Mouse (Mus musculus): Measurements from ENCODE around the gene Mrps25. TPM values are rescaled to one million over a fixed set of nuclear protein-coding genes. Genes with fewer than 3 reads are reported as not detected.

The Mrps25 gene
- polyA plus RNA-seq (2014; fragmentation: Nextera tagmentation; extraction: Ambion mirVana): 65.8 and 73.4 TPM in 2 replicates

- Histone ChIP-seq H3K27ac (replicated peaks in 1 of 2; ENCODE audit: control insufficient read depth in 1 of 2, insufficient read depth in 1 of 2, low read depth in 2 of 2, low read length in 2 of 2) (peak within 1 kb of the TSS; percentile 25 to 72; a peak in 3 of 4 replicates), H3K9me3 (ENCODE audit: control insufficient read depth, low read length) (peaks cover 4% of the 10 kb centered on the region), H3K9ac (ENCODE audit: low read length) (peak within 1 kb of the TSS; percentile 92), H3K27me3 (ENCODE audit: control insufficient read depth, insufficient read depth, low read length) (no peaks in the 10 kb centered on the region), H3K4me1 (ENCODE audit: control insufficient read depth in 2 of 2, insufficient read depth in 2 of 2, low read length in 2 of 2) (peaks cover 3 to 7% of the 10 kb centered on the region in 2 experiments), H3K4me3 (ENCODE audit: control insufficient read depth in 1 of 2, insufficient read depth in 1 of 2, low read depth in 1 of 2, low read length in 2 of 2) (peak within 1 kb of the TSS; percentile 73 to 90), H3K4me2 (ENCODE audit: low read length) (peak within 1 kb of the TSS; percentile 86), H3K36me3 (ENCODE audit: control insufficient read depth, insufficient read depth, low read length) (peaks cover 37% of the 10 kb centered on the region)
- peak; percentile 86 for ATAC-seq (ENCODE audit: insufficient number of reproducible peaks, insufficient read depth, low FRiP score, low read depth)
- WGBS: under 1% methylated on average over 42 of the region's 42 CpGs
Observed at GRCm38 (mm10) chr6:92183621-92184131, at the start of gene Mrps25. Gene Mrps25, minus strand, starts transcription at chr6:92184033.

GRCm38 (mm10) chr6:92231762-92232161, 47.9 kb upstream of the Mrps25 start:
- 55% methylated on average over 4 of the region's 4 CpGs for WGBS
- no peaks in the 10 kb centered on the region for H3K4me1 ChIP-seq (ENCODE audit: control insufficient read depth in 2 of 2, insufficient read depth in 2 of 2, low read length in 2 of 2)
- H3K4me3 ChIP-seq (ENCODE audit: control insufficient read depth in 1 of 2, insufficient read depth in 1 of 2, low read depth in 1 of 2, low read length in 2 of 2): no peak overlapping the region
- no peak overlapping the region for H3K27ac ChIP-seq (replicated peaks in 1 of 2; ENCODE audit: control insufficient read depth in 1 of 2, insufficient read depth in 1 of 2, low read depth in 2 of 2, low read length in 2 of 2)
- ATAC-seq (ENCODE audit: insufficient number of reproducible peaks, insufficient read depth, low FRiP score, low read depth): no peak
- no peaks in the 10 kb centered on the region for H3K27me3 ChIP-seq (ENCODE audit: control insufficient read depth, insufficient read depth, low read length)
- H3K36me3 ChIP-seq (ENCODE audit: control insufficient read depth, insufficient read depth, low read length): no peaks in the 10 kb centered on the region
- no peak overlapping the region for H3K4me2 ChIP-seq (ENCODE audit: low read length)
- no peaks in the 10 kb centered on the region for H3K9me3 ChIP-seq (ENCODE audit: control insufficient read depth, low read length)
- H3K9ac ChIP-seq (ENCODE audit: low read length): no peak overlapping the region

- no peaks in the 10 kb centered on the region for H3K4me1 ChIP-seq (ENCODE audit: control insufficient read depth in 2 of 2, insufficient read depth in 2 of 2, low read length in 2 of 2)
- no peak overlapping the region for H3K27ac ChIP-seq (replicated peaks in 1 of 2; ENCODE audit: control insufficient read depth in 1 of 2, insufficient read depth in 1 of 2, low read depth in 2 of 2, low read length in 2 of 2)
- H3K4me2 ChIP-seq (ENCODE audit: low read length): no peak overlapping the region
- H3K4me3 ChIP-seq (ENCODE audit: control insufficient read depth in 1 of 2, insufficient read depth in 1 of 2, low read depth in 1 of 2, low read length in 2 of 2): no peak overlapping the region
- no peaks in the 10 kb centered on the region for H3K36me3 ChIP-seq (ENCODE audit: control insufficient read depth, insufficient read depth, low read length)
- H3K9me3 ChIP-seq (ENCODE audit: control insufficient read depth, low read length): no peaks in the 10 kb centered on the region
- no peak overlapping the region for H3K9ac ChIP-seq (ENCODE audit: low read length)
- H3K27me3 ChIP-seq (ENCODE audit: control insufficient read depth, insufficient read depth, low read length): no peaks in the 10 kb centered on the region
- WGBS: 52% methylated on average over 1 of the region's 1 CpGs
- ATAC-seq (ENCODE audit: insufficient number of reproducible peaks, insufficient read depth, low FRiP score, low read depth): no peak
Observed at GRCm38 (mm10) chr6:92231356-92231755, 47.5 kb upstream of the Mrps25 start.

- Histone ChIP-seq H3K27ac (replicated peaks in 1 of 2; ENCODE audit: control insufficient read depth in 1 of 2, insufficient read depth in 1 of 2, low read depth in 2 of 2, low read length in 2 of 2) (no peak overlapping the region), H3K4me1 (ENCODE audit: control insufficient read depth in 2 of 2, insufficient read depth in 2 of 2, low read length in 2 of 2) (no peaks in the 10 kb centered on the region), H3K9me3 (ENCODE audit: control insufficient read depth, low read length) (no peaks in the 10 kb centered on the region), H3K27me3 (ENCODE audit: control insufficient read depth, insufficient read depth, low read length) (no peaks in the 10 kb centered on the region), H3K36me3 (ENCODE audit: control insufficient read depth, insufficient read depth, low read length) (no peaks in the 10 kb centered on the region), H3K9ac (ENCODE audit: low read length) (no peak overlapping the region), H3K4me3 (ENCODE audit: control insufficient read depth in 1 of 2, insufficient read depth in 1 of 2, low read depth in 1 of 2, low read length in 2 of 2) (no peak overlapping the region), H3K4me2 (ENCODE audit: low read length) (no peak overlapping the region)
- ATAC-seq (ENCODE audit: insufficient number of reproducible peaks, insufficient read depth, low FRiP score, low read depth): no peak
- 81% methylated on average over 2 of the region's 2 CpGs for WGBS
Observed at GRCm38 (mm10) chr6:92229586-92229985, 45.8 kb upstream of the Mrps25 start.

- no peaks in the 10 kb centered on the region for H3K36me3 ChIP-seq (ENCODE audit: control insufficient read depth, insufficient read depth, low read length)
- H3K9me3 ChIP-seq (ENCODE audit: control insufficient read depth, low read length): no peaks in the 10 kb centered on the region
- H3K27ac ChIP-seq (replicated peaks in 1 of 2; ENCODE audit: control insufficient read depth in 1 of 2, insufficient read depth in 1 of 2, low read depth in 2 of 2, low read length in 2 of 2): no peak overlapping the region
- no peak overlapping the region for H3K9ac ChIP-seq (ENCODE audit: low read length)
- ATAC-seq (ENCODE audit: insufficient number of reproducible peaks, insufficient read depth, low FRiP score, low read depth): no peak
- H3K4me1 ChIP-seq (ENCODE audit: control insufficient read depth in 2 of 2, insufficient read depth in 2 of 2, low read length in 2 of 2): no peaks in the 10 kb centered on the region
- H3K4me2 ChIP-seq (ENCODE audit: low read length): no peak overlapping the region
- no peaks in the 10 kb centered on the region for H3K27me3 ChIP-seq (ENCODE audit: control insufficient read depth, insufficient read depth, low read length)
- no peak overlapping the region for H3K4me3 ChIP-seq (ENCODE audit: control insufficient read depth in 1 of 2, insufficient read depth in 1 of 2, low read depth in 1 of 2, low read length in 2 of 2)
Observed at GRCm38 (mm10) chr6:92229103-92229502, 45.3 kb upstream of the Mrps25 start.

GRCm38 (mm10) chr6:92224981-92225380, 41.1 kb upstream of the Mrps25 start:
- no peak overlapping the region for H3K9ac ChIP-seq (ENCODE audit: low read length)
- H3K4me3 ChIP-seq (ENCODE audit: control insufficient read depth in 1 of 2, insufficient read depth in 1 of 2, low read depth in 1 of 2, low read length in 2 of 2): no peak overlapping the region
- ATAC-seq (ENCODE audit: insufficient number of reproducible peaks, insufficient read depth, low FRiP score, low read depth): no peak
- H3K36me3 ChIP-seq (ENCODE audit: control insufficient read depth, insufficient read depth, low read length): no peaks in the 10 kb centered on the region
- H3K4me2 ChIP-seq (ENCODE audit: low read length): no peak overlapping the region
- H3K9me3 ChIP-seq (ENCODE audit: control insufficient read depth, low read length): no peaks in the 10 kb centered on the region
- WGBS: 72% methylated on average over 1 of the region's 1 CpGs
- no peak overlapping the region for H3K27ac ChIP-seq (replicated peaks in 1 of 2; ENCODE audit: control insufficient read depth in 1 of 2, insufficient read depth in 1 of 2, low read depth in 2 of 2, low read length in 2 of 2)
- H3K4me1 ChIP-seq (ENCODE audit: control insufficient read depth in 2 of 2, insufficient read depth in 2 of 2, low read length in 2 of 2): no peaks in the 10 kb centered on the region; a peak in 1 of 4 replicates
- H3K27me3 ChIP-seq (ENCODE audit: control insufficient read depth, insufficient read depth, low read length): no peaks in the 10 kb centered on the region

- Histone ChIP-seq H3K4me2 (ENCODE audit: low read length) (no peak overlapping the region), H3K9me3 (ENCODE audit: control insufficient read depth, low read length) (no peaks in the 10 kb centered on the region), H3K4me3 (ENCODE audit: control insufficient read depth in 1 of 2, insufficient read depth in 1 of 2, low read depth in 1 of 2, low read length in 2 of 2) (no peak overlapping the region), H3K27me3 (ENCODE audit: control insufficient read depth, insufficient read depth, low read length) (no peaks in the 10 kb centered on the region), H3K27ac (replicated peaks in 1 of 2; ENCODE audit: control insufficient read depth in 1 of 2, insufficient read depth in 1 of 2, low read depth in 2 of 2, low read length in 2 of 2) (no peak overlapping the region), H3K9ac (ENCODE audit: low read length) (no peak overlapping the region), H3K4me1 (ENCODE audit: control insufficient read depth in 2 of 2, insufficient read depth in 2 of 2, low read length in 2 of 2) (no peaks in the 10 kb centered on the region; a peak in 1 of 4 replicates), H3K36me3 (ENCODE audit: control insufficient read depth, insufficient read depth, low read length) (no peaks in the 10 kb centered on the region)
- WGBS: 56% methylated on average over 3 of the region's 3 CpGs
- ATAC-seq (ENCODE audit: insufficient number of reproducible peaks, insufficient read depth, low FRiP score, low read depth): no peak
Observed at GRCm38 (mm10) chr6:92222021-92222420, 38.2 kb upstream of the Mrps25 start.

- no peak overlapping the region for H3K9ac ChIP-seq (ENCODE audit: low read length)
- H3K4me1 ChIP-seq (ENCODE audit: control insufficient read depth in 2 of 2, insufficient read depth in 2 of 2, low read length in 2 of 2): no peaks in the 10 kb centered on the region; a peak in 1 of 4 replicates
- H3K9me3 ChIP-seq (ENCODE audit: control insufficient read depth, low read length): no peaks in the 10 kb centered on the region
- no peak for ATAC-seq (ENCODE audit: insufficient number of reproducible peaks, insufficient read depth, low FRiP score, low read depth)
- no peak overlapping the region for H3K27ac ChIP-seq (replicated peaks in 1 of 2; ENCODE audit: control insufficient read depth in 1 of 2, insufficient read depth in 1 of 2, low read depth in 2 of 2, low read length in 2 of 2)
- H3K4me3 ChIP-seq (ENCODE audit: control insufficient read depth in 1 of 2, insufficient read depth in 1 of 2, low read depth in 1 of 2, low read length in 2 of 2): no peak overlapping the region
- H3K4me2 ChIP-seq (ENCODE audit: low read length): no peak overlapping the region
- 56% methylated on average over 6 of the region's 6 CpGs for WGBS
- no peaks in the 10 kb centered on the region for H3K27me3 ChIP-seq (ENCODE audit: control insufficient read depth, insufficient read depth, low read length)
- H3K36me3 ChIP-seq (ENCODE audit: control insufficient read depth, insufficient read depth, low read length): no peaks in the 10 kb centered on the region
Observed at GRCm38 (mm10) chr6:92221604-92222003, 37.8 kb upstream of the Mrps25 start.
